Mouse (Mus musculus) heart, embryonic 13.5 days (tissue): ENCODE data around the gene Wdr41. TPM values are rescaled to one million over a fixed set of nuclear protein-coding genes. Genes with fewer than 3 reads are reported as not detected.

Experiments used
- ATAC-seq: fragments of 200-750 bp; cut with Nextera tagmentation; 2 replicates; pipeline ENCODE4 v1.8.0; 2017; ENCODE audit warnings: moderate TSS enrichment; ENCODE audit not compliant: insufficient number of reproducible peaks, low FRiP score, low TSS enrichment; ENCODE audit errors: extremely low read depth
- H3K27ac ChIP-seq: fragments of 300-500 bp; sonication (generic); replicated peaks from 2 replicates; pipeline ENCODE4 v1.5.1; 2015; ENCODE audit warnings: moderate library complexity, mild to moderate bottlenecking, inconsistent platforms
- H3K27me3 ChIP-seq: fragments of 300-500 bp; sonication (generic); replicated peaks from 2 replicates; pipeline ENCODE4 v1.6.1; 2015; ENCODE audit warnings: mild to moderate bottlenecking, inconsistent platforms
- H3K36me3 ChIP-seq: fragments of 300-500 bp; sonication (generic); 2 replicates; pipeline ENCODE4 v1.6.1; 2015; ENCODE audit warnings: mild to moderate bottlenecking, inconsistent platforms
- H3K4me1 ChIP-seq: fragments of 300-500 bp; sonication (generic); 2 replicates; pipeline ENCODE4 v1.6.1; 2015; ENCODE audit warnings: inconsistent platforms
- H3K4me2 ChIP-seq: fragments of 300-500 bp; sonication (generic); 2 replicates; pipeline ENCODE4 v1.6.1; 2015; ENCODE audit warnings: inconsistent platforms, mild to moderate bottlenecking, moderate library complexity
- H3K4me3 ChIP-seq: fragments of 300-500 bp; sonication (generic); 2 replicates; pipeline ENCODE4 v1.5.1; 2015; ENCODE audit warnings: moderate library complexity, mild to moderate bottlenecking, inconsistent platforms
- H3K9ac ChIP-seq: fragments of 300-500 bp; sonication (generic); 2 replicates; pipeline ENCODE4 v1.6.1; 2015; ENCODE audit warnings: inconsistent platforms, mild to moderate bottlenecking, moderate library complexity
- H3K9me3 ChIP-seq: fragments of 300-500 bp; sonication (generic); 2 replicates; pipeline ENCODE4 v1.6.1; 2016; ENCODE audit warnings: inconsistent platforms
- polyA plus RNA-seq: library from polyadenylated mRNA; unstranded; fragments of >200 nt; fragmentation: Nextera tagmentation; extraction: Ambion mirVana; gene quantifications from 2 replicates; pipeline ENCODE4 v1.2.1, GENCODE M21; 2015

Wdr41 gene
- polyA plus RNA-seq, 1 experiment from 2014 or later, result 17.6 TPM

- no peaks in the 10 kb centered on the region for H3K4me1 ChIP-seq
- H3K27ac ChIP-seq, result no peak overlapping the region
- H3K9me3 ChIP-seq, result 0 out of 2 replicates have a peak, but pooled peaks cover 2% of the 10 kb centered on the region
- no peak for ATAC-seq
- H3K9ac ChIP-seq, result no peak overlapping the region
- no peak overlapping the region for H3K4me2 ChIP-seq
- no peaks in the 10 kb centered on the region for H3K36me3 ChIP-seq
- H3K4me3 ChIP-seq, result no peak overlapping the region
- no peaks in the 10 kb centered on the region for H3K27me3 ChIP-seq
Measured at GRCm38 (mm10) chr13:95070268-95070667, 94.1 kb downstream of the Wdr41 start.

Other genes starting within 250 kb of the Wdr41 start
- gene Tbca, start 187.4 kb upstream of the Wdr41 start, polyA plus RNA-seq, result 224 and 267 TPM in 2 replicates
- gene Otp, start 100.7 kb upstream of the Wdr41 start, polyA plus RNA-seq, result 0.06 TPM in 1 of 2 replicates, not detected in the other